Mouse (Mus musculus) liver, postnatal 0 days (tissue): ENCODE measurements around the gene Bmpr1a.

Experiments used
- CTCF ChIP-seq: sonication (generic); IDR thresholded peaks from 2 replicates; pipeline ENCODE4 v1.5.1; 2016; ENCODE audit warnings: antibody characterized with exemption, low read depth
- EP300 ChIP-seq: IDR thresholded peaks from 2 replicates; pipeline ENCODE4 v1.6.1; 2016; ENCODE audit warnings: antibody characterized with exemption, low read depth, mild to moderate bottlenecking

- TF ChIP-seq CTCF, result no peak
- no peak for TF ChIP-seq EP300
Measured at GRCm38 (mm10) chr14:34528804-34529203, 25.7 kb upstream of the Bmpr1a start.
